Mouse (Mus musculus) mature B cell (primary cell): ENCODE data around the gene Vta1.

Experiments used
- in situ Hi-C: fragments of 300-500 bp; cut with MboI; formaldehyde crosslinking; loops from 2 replicates; pipeline ENCODE4 v1.14.3; 2019

Vta1 gene

GRCm38 (mm10) chr10:14705072-14706066, at the start of gene Vta1, which contains the start of gene Nmbr:
Gene Vta1, minus strand, starts transcription at chr10:14705560.
Gene Nmbr, plus strand, starts transcription at chr10:14705591.
- in situ Hi-C loops: no loop called here

- in situ Hi-C loops: no loop called here
Measured at GRCm38 (mm10) chr10:14734285-14734684, 28.9 kb upstream of the Vta1 start.

- in situ Hi-C loops: no loop called here
Measured at GRCm38 (mm10) chr10:14725671-14726070, 20.3 kb upstream of the Vta1 start.

- in situ Hi-C loops: no loop called here
Measured at GRCm38 (mm10) chr10:14718114-14718513, 12.8 kb upstream of the Vta1 start, which contains the start of gene Gje1. Gene Gje1, minus strand, starts transcription at chr10:14718214.

- in situ Hi-C loops: no loop called here
Measured at GRCm38 (mm10) chr10:14703830-14704420, 1.4 kb downstream of the Vta1 start.

GRCm38 (mm10) chr10:14703239-14703638, 2.1 kb downstream of the Vta1 start:
- in situ Hi-C loops: no loop called here

GRCm38 (mm10) chr10:14690349-14690748, 15.0 kb downstream of the Vta1 start:
- in situ Hi-C loops: no loop called here

- in situ Hi-C loops: no loop called here
Measured at GRCm38 (mm10) chr10:14688785-14689442, 16.4 kb downstream of the Vta1 start.

- in situ Hi-C loops: no loop called here
Measured at GRCm38 (mm10) chr10:14685663-14686062, 19.7 kb downstream of the Vta1 start.

GRCm38 (mm10) chr10:14666147-14666546, 39.2 kb downstream of the Vta1 start:
- in situ Hi-C loops: no loop called here

- in situ Hi-C loops: no loop called here
Measured at GRCm38 (mm10) chr10:14660875-14661274, 44.5 kb downstream of the Vta1 start.

- in situ Hi-C loops: no loop called here
Measured at GRCm38 (mm10) chr10:14639635-14640034, 65.7 kb downstream of the Vta1 start.

- in situ Hi-C loops: no loop called here
Measured at GRCm38 (mm10) chr10:14639043-14639442, 66.3 kb downstream of the Vta1 start.

GRCm38 (mm10) chr10:14625706-14626105, 79.7 kb downstream of the Vta1 start:
- in situ Hi-C loops: no loop called here

- in situ Hi-C loops: no loop called here
Measured at GRCm38 (mm10) chr10:14619156-14619555, 86.2 kb downstream of the Vta1 start.

GRCm38 (mm10) chr10:14618301-14618700, 87.1 kb downstream of the Vta1 start:
- in situ Hi-C loops: no loop called here

GRCm38 (mm10) chr10:14615441-14615840, 89.9 kb downstream of the Vta1 start:
- in situ Hi-C loops: no loop called here

GRCm38 (mm10) chr10:14607597-14607996, 97.8 kb downstream of the Vta1 start:
- in situ Hi-C loops: no loop called here
